Mouse (Mus musculus) midbrain, postnatal 0 days (tissue): ENCODE results near the gene Cyp2g1. TPM values are rescaled to one million over a fixed set of nuclear protein-coding genes. Genes with fewer than 3 reads are reported as not detected.
"Not testable (repeated sequence)": the region's sequence is repeated elsewhere in the genome, so short reads cannot be mapped to it uniquely, and the experiment has no call there.

Experiments
- ATAC-seq: fragments of 200-750 bp; cut with Nextera tagmentation; 2 replicates; pipeline ENCODE4 v1.8.0; 2017; ENCODE audit warnings: moderate number of reproducible peaks, mild to moderate bottlenecking, moderate TSS enrichment, moderate library complexity; ENCODE audit not compliant: low FRiP score
- DNase-seq: peaks from one replicate; pipeline ENCODE4 v3.0.0-alpha.2; 2015; ENCODE audit warnings: low spot score
- H3K27ac ChIP-seq: fragments of 300-500 bp; sonication (generic); 2 replicates; pipeline ENCODE4 v1.5.1; 2014; ENCODE audit warnings: low read depth, mild to moderate bottlenecking, low read length, mixed read lengths
- H3K27me3 ChIP-seq: fragments of 300-500 bp; sonication (generic); 2 replicates; pipeline ENCODE4 v1.6.1; 2014; ENCODE audit warnings: low read length, control low read depth, mixed read lengths; ENCODE audit not compliant: insufficient read depth
- H3K36me3 ChIP-seq: fragments of 300-500 bp; sonication (generic); 2 replicates; pipeline ENCODE4 v1.6.1; 2014; ENCODE audit warnings: low read length, control low read depth, mixed read lengths; ENCODE audit not compliant: insufficient read depth
- H3K4me1 ChIP-seq: fragments of 300-500 bp; sonication (generic); 2 replicates; pipeline ENCODE4 v1.6.1; 2014; ENCODE audit warnings: mild to moderate bottlenecking, control low read depth, antibody characterized with exemption, low read length, mixed read lengths; ENCODE audit not compliant: insufficient read depth
- H3K4me2 ChIP-seq: fragments of 300-500 bp; sonication (generic); 2 replicates; pipeline ENCODE4 v1.6.1; 2014; ENCODE audit warnings: low read depth, mild to moderate bottlenecking, low read length, mixed read lengths; ENCODE audit not compliant: poor library complexity, severe bottlenecking
- H3K4me3 ChIP-seq: fragments of 300-500 bp; sonication (generic); 2 replicates; pipeline ENCODE4 v1.5.1; 2014; ENCODE audit warnings: low read depth, mild to moderate bottlenecking, low read length, moderate library complexity
- H3K9ac ChIP-seq: fragments of 300-500 bp; sonication (generic); replicated peaks from 2 replicates; pipeline ENCODE4 v1.6.1; 2014; ENCODE audit warnings: mild to moderate bottlenecking, low read length, moderate library complexity, mixed read lengths; ENCODE audit not compliant: poor library complexity, severe bottlenecking
- H3K9me3 ChIP-seq: fragments of 300-500 bp; sonication (generic); 2 replicates; pipeline ENCODE4 v1.6.1; 2016; ENCODE audit warnings: low read length, control low read depth
- CTCF ChIP-seq: IDR thresholded peaks from 2 replicates; pipeline ENCODE4 v1.5.1; 2016; ENCODE audit warnings: antibody characterized with exemption, mild to moderate bottlenecking
- WGBS: fragments of 180-500 bp; shearing (Covaris S2); extraction: QIAGEN DNeasy Blood & Tissue Kit; methylation state at CpG from one replicate; pipeline ENCODE4 v1.1.7; 2014; 5-methylcytosine and 5-hydroxymethylcytosine counted together
- polyA plus RNA-seq: library from polyadenylated mRNA; unstranded; fragments of >200 nt; fragmentation: Nextera tagmentation; extraction: Ambion mirVana; gene quantifications from 2 replicates; pipeline ENCODE4 v1.2.1, GENCODE M21; 2015
- total RNA-seq: library from RNA; depleted of rRNA; stranded (reverse); fragments of >200 nt; gene quantifications from 2 replicates; pipeline ENCODE4 v1.2.3, GENCODE M21; 2014

The Cyp2g1 gene
- total and polyA plus RNA-seq, 2 experiments from 2014 or later: 0.12 to 0.16 TPM

DNA sequence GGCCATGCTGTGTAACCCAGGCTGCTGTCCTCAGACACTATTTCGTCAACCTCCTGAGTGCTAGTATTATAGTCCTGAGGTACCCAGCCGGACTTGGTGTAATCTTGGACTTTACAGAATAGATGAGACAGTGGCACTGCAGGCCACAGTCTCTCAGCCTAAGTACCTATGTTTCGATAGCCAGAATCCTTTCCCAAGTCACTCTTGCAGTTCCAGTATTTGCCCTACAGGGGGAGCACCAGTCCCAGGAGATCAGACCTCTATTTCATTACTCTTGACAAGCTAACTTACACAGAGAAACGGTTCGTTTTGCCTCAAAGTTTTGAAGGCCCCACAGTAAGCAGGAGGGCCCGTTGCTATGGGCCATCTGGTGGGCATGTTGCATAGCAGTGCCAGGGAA lies 30.2 kb upstream of the Cyp2g1 start:
- no peaks in the 10 kb centered on the region for H3K36me3 ChIP-seq
- H3K4me3 ChIP-seq: no peak overlapping the region
- no peaks in the 10 kb centered on the region for H3K9me3 ChIP-seq
- WGBS: 29% methylated on average over 6 of the region's 6 CpGs
- no peaks in the 10 kb centered on the region for H3K27me3 ChIP-seq
- H3K27ac ChIP-seq: no peak overlapping the region
- H3K9ac ChIP-seq: no peak overlapping the region
- H3K4me1 ChIP-seq: no peaks in the 10 kb centered on the region
- ATAC-seq (no peak), DNase-seq (peak; percentile 37)
- H3K4me2 ChIP-seq: no peak overlapping the region
- TF ChIP-seq CTCF: peak; percentile 73

DNA sequence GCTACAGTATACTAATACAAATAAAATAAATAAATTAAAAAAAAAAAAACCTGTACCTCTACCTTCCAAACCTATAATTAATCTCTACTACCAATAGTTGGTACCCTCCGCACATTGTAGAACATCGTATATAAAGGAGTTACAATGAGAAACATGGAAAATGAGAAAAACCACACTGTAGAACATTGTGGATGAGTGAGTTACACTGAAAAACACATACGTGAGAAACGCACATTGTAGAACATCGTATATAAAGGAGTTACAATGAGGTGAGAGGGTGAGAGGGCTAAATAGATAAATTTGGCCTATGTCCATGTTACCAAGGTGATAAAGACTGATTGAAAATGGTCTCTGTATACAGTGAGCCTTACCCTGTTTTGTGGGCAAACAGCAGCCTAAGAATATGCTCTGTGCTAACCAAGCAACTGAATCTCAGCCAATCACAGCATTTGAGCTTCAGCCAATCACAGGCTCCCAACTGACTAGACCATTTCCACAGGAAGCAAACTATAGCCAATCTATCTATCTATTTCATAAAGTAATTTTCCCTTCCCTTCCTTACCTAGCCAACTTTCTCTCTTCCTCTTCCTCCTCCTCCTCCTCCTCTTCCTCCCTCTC lies 28.8 kb upstream of the Cyp2g1 start:
- H3K27ac ChIP-seq: no peak overlapping the region
- no peaks in the 10 kb centered on the region for H3K4me1 ChIP-seq
- H3K4me3 ChIP-seq: no peak overlapping the region
- no peaks in the 10 kb centered on the region for H3K27me3 ChIP-seq
- H3K9ac ChIP-seq: no peak overlapping the region
- ATAC-seq (peak; percentile 75), DNase-seq (peak; percentile 29)
- TF ChIP-seq CTCF: no peak
- no peaks in the 10 kb centered on the region for H3K9me3 ChIP-seq
- peak overlapping the region; percentile 28 for H3K4me2 ChIP-seq
- WGBS: 81% methylated on average over 5 of the region's 5 CpGs
- H3K36me3 ChIP-seq: no peaks in the 10 kb centered on the region

DNA sequence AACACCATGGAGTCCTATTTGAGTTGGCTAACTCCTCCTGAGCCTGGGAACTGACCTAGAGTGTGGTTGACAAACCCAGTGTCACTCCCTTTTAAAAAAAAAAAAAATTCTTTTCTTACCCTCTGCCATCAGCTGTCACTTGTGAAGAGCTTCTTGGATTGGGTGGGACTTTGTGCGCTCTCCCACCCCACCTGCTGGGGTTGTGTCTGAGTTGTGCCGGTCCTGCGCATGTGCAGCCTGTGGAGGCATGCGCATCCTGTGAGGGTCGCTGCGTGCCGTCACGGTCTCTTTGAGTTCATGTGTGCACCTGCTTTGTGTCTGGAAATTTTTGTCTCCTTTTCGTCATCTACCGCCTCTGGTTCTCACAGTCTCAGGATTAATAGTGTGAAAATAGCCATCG lies 28.2 kb upstream of the Cyp2g1 start:
- Histone ChIP-seq H3K4me2 (peak overlapping the region; percentile 28), H3K4me1 (no peaks in the 10 kb centered on the region), H3K27ac (peak overlapping the region; percentile 55; the same call in 1 of the 2 replicates), H3K9me3 (no peaks in the 10 kb centered on the region), H3K27me3 (no peaks in the 10 kb centered on the region), H3K36me3 (no peaks in the 10 kb centered on the region), H3K4me3 (peak overlapping the region; percentile 9; the same call in 1 of the 2 replicates), H3K9ac (no peak overlapping the region)
- 2% methylated on average over 11 of the region's 11 CpGs for WGBS
- peak; percentile 58 for TF ChIP-seq CTCF
- peak; percentile 91 for ATAC-seq
- DNase-seq: peak; percentile 75

DNA sequence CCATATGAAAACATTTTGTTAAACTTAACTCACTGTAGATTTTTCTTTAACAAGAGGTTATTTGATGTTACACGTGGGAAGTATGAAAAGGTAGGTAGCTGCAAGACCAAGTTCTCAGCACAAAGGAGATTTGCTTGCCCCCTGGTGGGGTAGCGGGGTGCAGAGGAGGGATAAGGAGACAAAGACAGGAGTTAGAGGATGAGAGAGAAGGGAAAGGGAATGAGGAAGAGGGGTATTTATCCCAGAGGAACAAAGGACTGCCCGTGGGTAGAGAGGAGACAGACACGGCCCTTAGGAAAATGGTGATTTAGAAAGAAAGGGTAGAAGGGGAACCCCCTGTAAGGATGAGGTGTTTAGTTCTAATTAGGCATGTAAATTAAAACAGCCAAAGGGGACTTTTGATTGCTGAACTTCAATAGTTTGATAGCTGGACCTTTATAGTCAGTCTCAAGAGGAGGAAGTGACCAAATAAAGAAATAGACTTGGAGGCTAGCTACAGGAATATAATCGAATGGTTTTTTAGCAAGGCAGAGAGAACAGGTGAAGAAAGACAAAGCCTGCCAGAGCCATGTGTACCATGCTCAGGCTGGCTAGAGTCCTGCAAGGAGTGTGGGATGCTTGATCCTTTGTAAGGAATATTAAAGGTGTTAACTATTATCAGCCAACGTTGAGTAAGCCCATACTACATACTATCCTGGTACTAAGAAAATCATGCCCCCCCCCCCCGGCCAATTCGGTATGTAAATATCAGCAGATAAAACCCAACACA lies 27.5 kb upstream of the Cyp2g1 start:
- DNase-seq: no peak
- Histone ChIP-seq H3K4me3 (peak overlapping the region; percentile 4; the same call in 1 of the 2 replicates), H3K4me2 (peak overlapping the region; percentile 28), H3K27me3 (no peaks in the 10 kb centered on the region), H3K27ac (peak overlapping the region; percentile 55), H3K9ac (no peak overlapping the region), H3K9me3 (no peaks in the 10 kb centered on the region), H3K36me3 (no peaks in the 10 kb centered on the region), H3K4me1 (no peaks in the 10 kb centered on the region)
- ATAC-seq: 0 out of 2 replicates have a peak, but pooled peaks have one; percentile 22
- 13% methylated on average over 8 of the region's 8 CpGs for WGBS
- TF ChIP-seq CTCF: peak; percentile 30

DNA sequence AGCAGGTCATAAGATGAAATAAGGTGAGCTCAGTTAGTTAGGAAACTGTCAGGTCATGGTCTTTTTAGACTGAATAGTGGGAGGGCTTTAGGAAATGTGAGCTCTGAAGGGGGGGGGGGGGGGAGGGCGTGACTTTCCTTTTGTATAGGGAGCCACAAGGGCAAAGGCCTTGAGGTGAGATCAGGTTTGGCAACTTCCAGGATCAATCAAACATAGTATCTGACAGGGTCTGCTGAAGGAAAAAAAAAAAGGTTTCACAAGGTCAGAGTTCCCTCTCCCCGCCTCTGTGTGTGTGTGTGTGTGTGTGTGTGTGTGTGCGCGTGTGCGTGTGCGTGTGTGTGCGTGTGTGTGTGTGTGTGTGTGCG lies 26.9 kb upstream of the Cyp2g1 start:
- H3K9ac ChIP-seq: no peak overlapping the region
- H3K27ac ChIP-seq: no peak overlapping the region
- no peaks in the 10 kb centered on the region for H3K4me1 ChIP-seq
- no peak overlapping the region for H3K4me3 ChIP-seq
- WGBS: 27% methylated on average over 7 of the region's 8 CpGs
- no peak overlapping the region for H3K4me2 ChIP-seq
- DNase-seq (no peak), ATAC-seq (no peak)
- TF ChIP-seq CTCF: no peak
- no peaks in the 10 kb centered on the region for H3K36me3 ChIP-seq
- H3K9me3 ChIP-seq: no peaks in the 10 kb centered on the region
- H3K27me3 ChIP-seq: no peaks in the 10 kb centered on the region

DNA sequence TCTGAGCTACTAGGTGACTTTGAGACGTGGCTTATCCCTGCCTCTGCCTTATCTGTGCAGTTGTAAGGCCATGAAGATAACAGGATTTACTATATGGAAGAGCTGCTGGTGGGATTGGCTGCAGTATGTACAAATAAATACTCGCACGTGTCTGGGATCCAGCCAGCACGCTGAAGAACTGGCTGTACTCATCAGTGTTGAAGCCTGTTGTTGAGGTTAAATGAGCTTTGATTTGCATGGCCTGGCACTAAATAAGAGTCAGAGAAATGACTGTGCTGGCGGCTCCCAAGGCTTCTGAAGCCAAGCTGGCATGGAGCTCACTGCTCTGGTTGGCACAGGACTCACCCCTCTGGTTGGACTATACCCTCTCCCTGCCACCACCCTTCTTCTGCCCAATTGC lies 25.5 kb upstream of the Cyp2g1 start:
- Histone ChIP-seq H3K27me3 (no peaks in the 10 kb centered on the region), H3K9ac (no peak overlapping the region), H3K9me3 (no peaks in the 10 kb centered on the region), H3K27ac (no peak overlapping the region), H3K36me3 (no peaks in the 10 kb centered on the region), H3K4me1 (no peaks in the 10 kb centered on the region), H3K4me2 (no peak overlapping the region), H3K4me3 (no peak overlapping the region)
- no peak for ATAC-seq
- TF ChIP-seq CTCF: no peak
- DNase-seq: peak; percentile 26
- 65% methylated on average over 5 of the region's 5 CpGs for WGBS

DNA sequence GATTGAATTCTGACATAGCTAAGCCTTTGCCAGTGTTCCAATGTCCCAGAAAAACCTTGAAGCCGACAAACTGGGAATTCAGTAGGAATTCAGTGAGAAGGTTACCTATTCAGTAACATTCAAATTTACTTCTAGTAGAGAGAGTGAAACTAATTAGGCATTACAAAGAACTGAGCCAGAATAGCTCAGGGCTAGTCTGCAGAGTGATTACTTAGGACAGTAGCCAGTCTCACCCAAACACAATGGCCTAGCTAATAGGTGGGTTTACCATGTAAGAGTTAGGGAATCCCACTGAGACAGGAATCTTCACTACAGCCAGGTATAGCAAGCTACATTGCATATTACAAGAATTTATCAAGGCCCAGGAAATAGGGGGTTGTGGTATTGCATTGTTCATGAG lies 22.7 kb upstream of the Cyp2g1 start:
- not testable (repeated sequence) for ATAC-seq, H3K4me1 ChIP-seq, H3K9me3 ChIP-seq, H3K27ac ChIP-seq, H3K4me3 ChIP-seq, H3K4me2 ChIP-seq, H3K36me3 ChIP-seq, DNase-seq, H3K9ac ChIP-seq, H3K27me3 ChIP-seq
- WGBS: 50% methylated on average over 1 of the region's 1 CpGs
